Mouse (Mus musculus) hindbrain, postnatal 0 days (tissue): ENCODE results near the gene Hist1h2af. TPM values are rescaled to one million over a fixed set of nuclear protein-coding genes. Genes with fewer than 3 reads are reported as not detected.
"Not testable (repeated sequence)": the region's sequence is repeated elsewhere in the genome, so short reads cannot be mapped to it uniquely, and the experiment has no call there.

Source experiments
- ATAC-seq: fragments of 200-750 bp; cut with Nextera tagmentation; 2 replicates; pipeline ENCODE4 v1.8.0; 2017; ENCODE audit warnings: mild to moderate bottlenecking, moderate TSS enrichment, moderate library complexity
- DNase-seq: peaks from one replicate; pipeline ENCODE4 v3.0.0-alpha.2; 2015; ENCODE audit warnings: low spot score
- H3K27ac ChIP-seq: fragments of 300-500 bp; sonication (generic); 2 replicates; pipeline ENCODE4 v1.5.1; 2014; ENCODE audit warnings: mild to moderate bottlenecking
- H3K27me3 ChIP-seq: fragments of 300-500 bp; sonication (generic); 2 replicates; pipeline ENCODE4 v1.6.1; 2014; ENCODE audit warnings: low read length, mixed read lengths; ENCODE audit not compliant: insufficient read depth
- H3K36me3 ChIP-seq: fragments of 300-500 bp; sonication (generic); 2 replicates; pipeline ENCODE4 v1.6.1; 2014; ENCODE audit warnings: low read length, mixed read lengths; ENCODE audit not compliant: insufficient read depth
- H3K4me1 ChIP-seq: fragments of 300-500 bp; sonication (generic); 2 replicates; pipeline ENCODE4 v1.6.1; 2014; ENCODE audit warnings: antibody characterized with exemption, low read length, mixed read lengths; ENCODE audit not compliant: insufficient read depth
- H3K4me2 ChIP-seq: fragments of 300-500 bp; sonication (generic); 2 replicates; pipeline ENCODE4 v1.6.1; 2014; ENCODE audit warnings: low read depth, mild to moderate bottlenecking, low read length, moderate library complexity, mixed read lengths
- H3K4me3 ChIP-seq: fragments of 300-500 bp; sonication (generic); 2 replicates; pipeline ENCODE4 v1.5.1; 2014; ENCODE audit warnings: low read length
- H3K9ac ChIP-seq: fragments of 300-500 bp; sonication (generic); replicated peaks from 2 replicates; pipeline ENCODE4 v1.6.1; 2014; ENCODE audit warnings: mild to moderate bottlenecking, low read length, moderate library complexity, mixed read lengths
- H3K9me3 ChIP-seq: fragments of 300-500 bp; sonication (generic); 2 replicates; pipeline ENCODE4 v1.6.1; 2016; ENCODE audit warnings: low read length, mixed read lengths
- CTCF ChIP-seq: IDR thresholded peaks from 2 replicates; pipeline ENCODE4 v1.5.1; 2016; ENCODE audit warnings: antibody characterized with exemption, control low read depth, low read depth
- WGBS: fragments of 180-500 bp; shearing (Covaris S2); extraction: QIAGEN DNeasy Blood & Tissue Kit; methylation state at CpG from one replicate; pipeline ENCODE4 v1.1.7; 2014; 5-methylcytosine and 5-hydroxymethylcytosine counted together
- polyA plus RNA-seq: library from polyadenylated mRNA; unstranded; fragments of >200 nt; fragmentation: Nextera tagmentation; extraction: Ambion mirVana; gene quantifications from 2 replicates; pipeline ENCODE4 v1.2.1, GENCODE M21; 2015
- total RNA-seq: library from RNA; depleted of rRNA; stranded (reverse); fragments of >200 nt; gene quantifications from 2 replicates; pipeline ENCODE4 v1.2.3, GENCODE M21; 2014

Gene Hist1h2af
- total and polyA plus RNA-seq, 2 experiments from 2014 or later: 3.3 to 415 TPM

GRCm38 (mm10) chr13:23554925-23555838 lies 21.5 kb downstream of the Hist1h2af start:
- peak overlapping the region; percentile 47 for H3K4me3 ChIP-seq
- WGBS: 0% methylated on average over 54 of the region's 54 CpGs
- no peaks in the 10 kb centered on the region for H3K9me3 ChIP-seq
- ATAC-seq: peak; percentile 82
- H3K4me2 ChIP-seq: peak overlapping the region; percentile 81
- H3K4me1 ChIP-seq: peaks cover 7% of the 10 kb centered on the region
- H3K27ac ChIP-seq: peak overlapping the region; percentile 76
- DNase-seq: peak; percentile 83
- no peaks in the 10 kb centered on the region for H3K36me3 ChIP-seq
- H3K9ac ChIP-seq: peak overlapping the region; percentile 35
- no peak for TF ChIP-seq CTCF
- no peaks in the 10 kb centered on the region for H3K27me3 ChIP-seq

DNA sequence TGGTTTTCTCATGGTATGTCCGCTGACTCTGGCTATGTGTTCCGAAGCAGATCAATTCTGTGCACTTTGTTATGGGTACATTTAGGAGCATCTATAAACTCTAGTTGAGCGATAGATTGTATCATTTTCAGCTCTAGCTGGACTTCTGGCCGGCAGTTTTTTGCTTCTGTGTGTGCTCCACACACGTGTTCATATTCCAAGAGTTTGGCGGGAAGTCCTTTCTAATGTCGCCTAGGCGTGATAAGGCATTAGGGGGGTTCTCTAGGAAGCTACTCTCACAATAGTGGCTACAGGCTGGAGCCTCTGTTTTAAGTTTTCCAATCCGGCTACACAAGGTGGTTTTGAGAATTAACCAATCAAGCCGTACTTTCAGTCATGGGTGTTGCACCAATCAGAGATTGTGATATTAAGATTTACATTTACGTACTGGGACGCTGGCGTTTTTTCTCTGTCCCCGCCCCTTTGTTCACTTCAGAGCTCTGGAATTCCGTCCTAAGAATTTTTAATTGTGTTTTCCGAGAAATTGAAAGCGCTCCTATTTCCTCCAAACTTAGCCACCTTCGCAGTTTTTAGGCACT lies 22.2 kb downstream of the Hist1h2af start:
- DNase-seq (peak; percentile 94), ATAC-seq (peak; percentile 77)
- WGBS: under 1% methylated on average over 18 of the region's 18 CpGs
- H3K4me2 ChIP-seq: peak overlapping the region; percentile 81
- H3K9me3 ChIP-seq: no peaks in the 10 kb centered on the region
- no peaks in the 10 kb centered on the region for H3K27me3 ChIP-seq
- H3K27ac ChIP-seq: peak overlapping the region; percentile 76
- no peaks in the 10 kb centered on the region for H3K36me3 ChIP-seq
- peaks cover 7% of the 10 kb centered on the region for H3K4me1 ChIP-seq
- no peak for TF ChIP-seq CTCF
- peak overlapping the region; percentile 35 for H3K9ac ChIP-seq
- peak overlapping the region; percentile 47 for H3K4me3 ChIP-seq

- DNase-seq (no peak), ATAC-seq (no peak)
- H3K27ac ChIP-seq: no peak overlapping the region
- H3K36me3 ChIP-seq: no peaks in the 10 kb centered on the region
- H3K27me3 ChIP-seq: no peaks in the 10 kb centered on the region
- no peaks in the 10 kb centered on the region for H3K9me3 ChIP-seq
- peak overlapping the region; percentile 81 for H3K4me2 ChIP-seq
- TF ChIP-seq CTCF: no peak
- WGBS: 72% methylated on average over 3 of the region's 3 CpGs
- no peak overlapping the region for H3K4me3 ChIP-seq
- no peak overlapping the region for H3K9ac ChIP-seq
- peaks cover 7% of the 10 kb centered on the region for H3K4me1 ChIP-seq
Observed at GRCm38 (mm10) chr13:23556906-23557305, 23.2 kb downstream of the Hist1h2af start.

DNA sequence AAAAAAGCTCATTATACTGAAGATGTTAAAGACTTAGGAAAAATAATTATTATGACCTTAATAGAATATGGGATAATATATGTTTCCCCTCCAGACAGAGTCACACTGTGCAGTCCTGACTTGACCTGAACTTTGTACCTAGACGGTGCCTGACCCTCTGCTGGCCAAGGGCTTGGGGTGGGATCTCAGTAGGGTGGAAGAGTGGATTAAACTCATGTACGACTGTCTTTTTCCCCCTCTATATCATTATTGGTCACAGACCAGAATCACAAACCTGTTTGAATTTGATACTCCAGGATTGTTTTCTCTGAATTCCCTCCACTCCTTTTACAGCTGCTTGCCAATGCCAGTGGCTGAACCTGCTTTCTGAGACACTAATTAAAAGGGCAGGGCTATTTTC lies 27.0 kb downstream of the Hist1h2af start:
- not testable (repeated sequence) for ATAC-seq, H3K4me2 ChIP-seq

DNA sequence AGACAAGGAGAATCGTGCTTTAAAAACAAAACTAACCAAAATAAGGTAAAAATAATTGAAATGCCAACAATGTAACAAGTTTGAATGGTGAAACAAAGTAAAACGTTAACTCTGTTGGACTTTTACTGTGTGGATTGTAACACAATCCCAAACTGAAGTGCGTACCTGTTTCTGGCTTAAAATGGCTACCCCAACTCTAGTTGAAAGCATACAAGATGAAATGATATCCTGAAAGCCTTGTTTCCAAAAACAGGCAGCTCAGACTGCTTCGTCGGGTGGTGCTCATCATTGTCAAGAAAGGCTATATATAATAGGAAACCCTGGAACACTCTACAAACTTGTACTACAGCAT lies 27.8 kb downstream of the Hist1h2af start:
- 0% methylated on average over 2 of the region's 5 CpGs for WGBS
- Histone ChIP-seq H3K4me3 (peak overlapping the region; percentile 44), H3K4me2 (peak overlapping the region; percentile 86; the same call in 1 of the 2 replicates), H3K27ac (peak overlapping the region; percentile 95; the same call in 1 of the 2 replicates)
- H3K9me3 ChIP-seq, ATAC-seq, DNase-seq, H3K4me1 ChIP-seq, H3K9ac ChIP-seq, H3K27me3 ChIP-seq, H3K36me3 ChIP-seq: not testable (repeated sequence)

More for the DNA sequence above, 27.0 kb downstream of the Hist1h2af start:
- H3K9me3 ChIP-seq, H3K4me3 ChIP-seq, H3K27me3 ChIP-seq, H3K36me3 ChIP-seq, DNase-seq, H3K4me1 ChIP-seq, H3K27ac ChIP-seq, H3K9ac ChIP-seq: not testable (repeated sequence)
- WGBS: 10% methylated on average over 2 of the region's 2 CpGs

GRCm38 (mm10) chr13:23561883-23562659 lies 28.4 kb downstream of the Hist1h2af start, which contains the start of gene Hist1h3e:
Gene Hist1h3e, minus strand, starts transcription at chr13:23562369.
- not testable (repeated sequence) for H3K27me3 ChIP-seq, H3K4me1 ChIP-seq, H3K9me3 ChIP-seq, H3K36me3 ChIP-seq
- peak; percentile 99 for DNase-seq
- Histone ChIP-seq H3K9ac (peak within 1 kb of the TSS; percentile 58), H3K4me3 (peak within 1 kb of the TSS; percentile 44), H3K27ac (peak within 1 kb of the TSS; percentile 95), H3K4me2 (peak within 1 kb of the TSS; percentile 86)
- under 1% methylated on average over 33 of the region's 67 CpGs for WGBS
- peak; percentile 96 for ATAC-seq
